Mouse (Mus musculus): Measurements from ENCODE around the gene Tnpo3.
"Not testable (repeated sequence)": the region's sequence is repeated elsewhere in the genome, so short reads cannot be mapped to it uniquely, and the experiment has no call there.

The Tnpo3 gene

GRCm38 (mm10) chr6:29620840-29621543 lies 11.3 kb upstream of the Tnpo3 start:
- peak; percentile 19 for DNase-seq (ENCODE audit: low spot score)

GRCm38 (mm10) chr6:29620176-29620575 lies 10.5 kb upstream of the Tnpo3 start:
- DNase-seq (ENCODE audit: low spot score): no peak

GRCm38 (mm10) chr6:29610020-29610640 lies 443 bp upstream of the Tnpo3 start:
- peak; percentile 56 for DNase-seq (ENCODE audit: low spot score)

- no peak for DNase-seq (ENCODE audit: low spot score)
Measured at GRCm38 (mm10) chr6:29600188-29600587, 9.5 kb downstream of the Tnpo3 start.

- DNase-seq (ENCODE audit: low spot score): no peak
Measured at GRCm38 (mm10) chr6:29595656-29596055, 14.0 kb downstream of the Tnpo3 start.

- DNase-seq (ENCODE audit: low spot score): no peak
Measured at GRCm38 (mm10) chr6:29581202-29581601, 28.5 kb downstream of the Tnpo3 start.

GRCm38 (mm10) chr6:29580770-29581169 lies 28.9 kb downstream of the Tnpo3 start:
- DNase-seq (ENCODE audit: low spot score): no peak

GRCm38 (mm10) chr6:29576388-29576787 lies 33.3 kb downstream of the Tnpo3 start:
- DNase-seq (ENCODE audit: low spot score): not testable (repeated sequence)

GRCm38 (mm10) chr6:29557112-29557511 lies 52.6 kb downstream of the Tnpo3 start:
- DNase-seq (ENCODE audit: low spot score): no peak

GRCm38 (mm10) chr6:29552526-29552925 lies 57.2 kb downstream of the Tnpo3 start:
- no peak for DNase-seq (ENCODE audit: low spot score)

GRCm38 (mm10) chr6:29548086-29548485 lies 61.6 kb downstream of the Tnpo3 start:
- no peak for DNase-seq (ENCODE audit: low spot score)

- no peak for DNase-seq (ENCODE audit: low spot score)
Measured at GRCm38 (mm10) chr6:29547582-29547981, 62.1 kb downstream of the Tnpo3 start.

- no peak for DNase-seq (ENCODE audit: low spot score)
Measured at GRCm38 (mm10) chr6:29545611-29546010, 64.1 kb downstream of the Tnpo3 start.

- no peak for DNase-seq (ENCODE audit: low spot score)
Measured at GRCm38 (mm10) chr6:29540956-29541355, 68.7 kb downstream of the Tnpo3 start.

- DNase-seq (ENCODE audit: low spot score): no peak
Measured at GRCm38 (mm10) chr6:29540223-29540622, 69.5 kb downstream of the Tnpo3 start.

- DNase-seq (ENCODE audit: low spot score): no peak
Measured at GRCm38 (mm10) chr6:29539502-29539901, 70.2 kb downstream of the Tnpo3 start.

GRCm38 (mm10) chr6:29537221-29537620 lies 72.5 kb downstream of the Tnpo3 start:
- DNase-seq (ENCODE audit: low spot score): no peak

- DNase-seq (ENCODE audit: low spot score): peak; percentile 18
Measured at GRCm38 (mm10) chr6:29536651-29537193, 73.0 kb downstream of the Tnpo3 start.

GRCm38 (mm10) chr6:29535316-29535715 lies 74.4 kb downstream of the Tnpo3 start:
- DNase-seq (ENCODE audit: low spot score): no peak

GRCm38 (mm10) chr6:29530050-29530449 lies 79.6 kb downstream of the Tnpo3 start:
- DNase-seq (ENCODE audit: low spot score): no peak

GRCm38 (mm10) chr6:29529444-29529820 lies 80.3 kb downstream of the Tnpo3 start:
- DNase-seq (ENCODE audit: low spot score): no peak

GRCm38 (mm10) chr6:29528561-29529443 lies 80.9 kb downstream of the Tnpo3 start:
- peak; percentile 35 for DNase-seq (ENCODE audit: low spot score)

GRCm38 (mm10) chr6:29528165-29528505 lies 81.6 kb downstream of the Tnpo3 start:
- no peak for DNase-seq (ENCODE audit: low spot score)
